Mouse (Mus musculus): Measurements from ENCODE around the gene Mindy4b-ps.
"Not testable (repeated sequence)": the region's sequence is repeated elsewhere in the genome, so short reads cannot be mapped to it uniquely, and the experiment has no call there.

Gene Mindy4b-ps

GRCm38 (mm10) chr3:58822211-58822610 is at the start of gene Mindy4b-ps:
TSS of gene Mindy4b-ps (minus strand) at chr3:58822311.
- DNase-seq (ENCODE audit: low spot score): no peak

DNA sequence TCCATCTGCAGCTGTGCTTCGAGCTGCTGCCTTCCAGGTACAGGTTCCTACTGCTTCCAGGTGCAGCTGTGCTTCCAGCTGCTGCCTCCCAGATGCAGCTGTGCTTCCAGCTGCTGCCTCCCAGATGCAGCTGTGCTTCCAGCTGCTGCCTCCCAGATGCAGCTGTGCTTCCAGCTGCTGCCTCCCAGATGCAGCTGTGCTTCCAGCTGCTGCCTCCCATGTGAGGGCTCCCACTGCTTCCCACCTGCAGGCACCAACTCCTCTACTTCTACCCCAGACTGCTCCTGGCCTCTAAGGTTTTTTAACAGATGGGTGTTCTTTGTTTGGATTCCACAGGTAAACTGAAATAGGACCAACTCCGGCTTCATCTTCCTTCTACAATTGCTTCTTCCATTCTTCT is 49.8 kb upstream of the Mindy4b-ps start:
- not testable (repeated sequence) for DNase-seq (ENCODE audit: low spot score)

- DNase-seq (ENCODE audit: low spot score): no peak
Observed at GRCm38 (mm10) chr3:58865690-58866089, 43.6 kb upstream of the Mindy4b-ps start.

DNA sequence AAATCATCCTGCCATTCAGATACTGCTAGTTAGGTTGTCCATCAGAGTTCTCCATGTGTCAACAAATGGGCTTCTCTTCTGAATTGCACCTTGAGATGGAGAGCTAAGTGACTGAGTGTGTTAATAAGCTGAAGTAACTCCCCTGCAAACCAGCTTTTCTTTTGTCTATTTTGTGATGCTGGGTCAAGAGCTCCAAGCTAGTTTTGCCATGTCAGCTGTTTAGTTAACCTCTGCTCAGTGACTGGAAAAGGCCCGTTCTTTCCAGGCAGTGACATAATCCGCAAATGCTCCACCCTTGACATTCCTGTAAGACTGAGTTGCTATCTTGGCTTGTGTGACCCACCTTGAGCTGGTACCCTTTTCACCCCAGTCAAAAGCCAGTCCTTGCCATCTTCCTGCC is 40.9 kb upstream of the Mindy4b-ps start:
- DNase-seq (ENCODE audit: low spot score): no peak

GRCm38 (mm10) chr3:58843415-58843814 is 21.3 kb upstream of the Mindy4b-ps start:
- DNase-seq (ENCODE audit: low spot score): peak; percentile 33

- peak; percentile 52 for DNase-seq (ENCODE audit: low spot score)
Observed at GRCm38 (mm10) chr3:58833442-58834160, 11.5 kb upstream of the Mindy4b-ps start.

- DNase-seq (ENCODE audit: low spot score): no peak
Observed at GRCm38 (mm10) chr3:58832888-58833287, 10.8 kb upstream of the Mindy4b-ps start.

DNA sequence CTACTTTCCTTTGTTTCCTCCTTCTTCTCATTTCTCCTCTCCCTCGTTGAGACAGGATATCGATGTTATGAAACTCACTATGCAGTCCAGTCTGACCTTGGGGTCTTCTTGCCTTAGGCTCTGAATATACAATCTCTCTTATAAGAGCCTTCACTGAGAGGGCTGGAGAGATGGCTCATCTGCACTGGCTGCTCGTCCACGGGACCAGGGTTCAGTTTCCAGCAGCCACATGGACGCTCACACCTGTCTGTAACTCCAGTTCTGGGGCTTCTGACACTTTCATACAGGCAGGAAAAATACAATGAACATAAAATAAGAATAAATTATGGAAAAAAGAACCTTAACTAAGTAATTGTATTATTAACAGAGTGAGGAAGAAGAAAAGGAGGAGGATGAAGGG is 9.5 kb upstream of the Mindy4b-ps start:
- DNase-seq (ENCODE audit: low spot score): no peak

DNA sequence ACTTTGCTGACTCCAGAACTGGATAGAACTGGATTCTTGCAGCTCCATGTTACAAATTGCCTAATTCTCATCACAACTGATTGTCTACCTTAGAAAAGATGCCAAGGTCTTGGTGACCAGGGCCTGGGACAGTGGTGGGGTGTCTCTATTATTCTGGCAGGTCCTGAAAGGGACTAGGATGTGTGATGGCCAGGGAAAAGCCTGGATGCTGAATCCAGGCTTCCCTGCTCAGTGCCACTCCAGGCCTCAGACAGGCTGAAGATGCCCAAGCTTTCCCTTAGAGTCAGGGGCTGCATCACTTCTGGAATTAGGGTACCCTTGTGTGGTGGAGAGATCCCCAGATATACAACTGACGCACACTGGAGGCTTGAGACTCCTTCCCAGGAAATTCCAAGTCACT is 7.8 kb upstream of the Mindy4b-ps start:
- no peak for DNase-seq (ENCODE audit: low spot score)

GRCm38 (mm10) chr3:58828366-58829153 is 6.4 kb upstream of the Mindy4b-ps start:
- no peak for DNase-seq (ENCODE audit: low spot score)

GRCm38 (mm10) chr3:58826266-58826665 is 4.2 kb upstream of the Mindy4b-ps start:
- DNase-seq (ENCODE audit: low spot score): no peak

GRCm38 (mm10) chr3:58817337-58817736 is 4.8 kb downstream of the Mindy4b-ps start:
- no peak for DNase-seq (ENCODE audit: low spot score)

- no peak for DNase-seq (ENCODE audit: low spot score)
Observed at GRCm38 (mm10) chr3:58814191-58814590, 7.9 kb downstream of the Mindy4b-ps start.

DNA sequence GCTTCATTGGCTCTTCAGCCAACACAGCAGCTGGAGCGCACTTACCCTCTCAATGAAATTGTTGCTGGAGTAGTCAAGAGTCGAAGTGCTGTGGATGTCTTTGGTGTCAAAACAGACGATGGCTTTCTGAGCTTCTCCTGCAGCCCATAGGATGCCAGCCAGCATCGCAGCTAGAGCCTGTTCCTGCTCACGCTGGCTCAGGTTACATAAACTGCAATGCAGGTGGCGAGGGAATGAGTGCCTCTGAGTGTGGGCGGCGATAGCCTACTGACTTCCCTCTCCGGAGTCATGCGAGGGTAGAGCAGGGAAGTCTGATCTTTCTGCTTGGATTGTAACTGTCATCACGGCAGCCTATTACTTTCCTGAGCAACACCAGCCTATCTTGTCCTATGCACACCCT is 11.8 kb downstream of the Mindy4b-ps start:
- no peak for DNase-seq (ENCODE audit: low spot score)

GRCm38 (mm10) chr3:58809111-58809915 is 12.8 kb downstream of the Mindy4b-ps start:
- DNase-seq (ENCODE audit: low spot score): no peak

GRCm38 (mm10) chr3:58808636-58809035 is 13.5 kb downstream of the Mindy4b-ps start:
- no peak for DNase-seq (ENCODE audit: low spot score)

GRCm38 (mm10) chr3:58804745-58805144 is 17.4 kb downstream of the Mindy4b-ps start:
- no peak for DNase-seq (ENCODE audit: low spot score)

DNA sequence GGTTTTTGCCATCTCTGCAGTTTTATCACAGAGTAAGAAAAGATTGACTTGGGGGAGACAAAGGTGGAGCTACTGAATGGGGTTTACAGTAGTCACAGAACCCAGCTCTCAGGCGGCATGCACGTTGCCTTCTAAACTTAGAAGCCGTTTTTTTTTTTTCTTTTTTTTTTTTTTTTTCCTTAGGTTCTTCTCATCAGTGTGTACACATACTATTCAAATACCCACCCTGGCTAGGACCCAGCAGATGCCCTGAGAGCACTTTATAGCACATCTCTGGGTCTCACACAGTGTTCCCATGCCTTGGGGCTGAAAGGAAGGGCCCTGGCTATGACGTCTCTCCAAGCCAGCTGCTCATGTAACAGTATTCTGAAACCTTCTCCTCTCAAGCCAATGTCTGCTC is 23.4 kb downstream of the Mindy4b-ps start:
- DNase-seq (ENCODE audit: low spot score): no peak

- DNase-seq (ENCODE audit: low spot score): no peak
Observed at GRCm38 (mm10) chr3:58798245-58798644, 23.9 kb downstream of the Mindy4b-ps start.

- DNase-seq (ENCODE audit: low spot score): no peak
Observed at GRCm38 (mm10) chr3:58789473-58789872, 32.6 kb downstream of the Mindy4b-ps start.

GRCm38 (mm10) chr3:58789033-58789432 is 33.1 kb downstream of the Mindy4b-ps start:
- DNase-seq (ENCODE audit: low spot score): no peak

DNA sequence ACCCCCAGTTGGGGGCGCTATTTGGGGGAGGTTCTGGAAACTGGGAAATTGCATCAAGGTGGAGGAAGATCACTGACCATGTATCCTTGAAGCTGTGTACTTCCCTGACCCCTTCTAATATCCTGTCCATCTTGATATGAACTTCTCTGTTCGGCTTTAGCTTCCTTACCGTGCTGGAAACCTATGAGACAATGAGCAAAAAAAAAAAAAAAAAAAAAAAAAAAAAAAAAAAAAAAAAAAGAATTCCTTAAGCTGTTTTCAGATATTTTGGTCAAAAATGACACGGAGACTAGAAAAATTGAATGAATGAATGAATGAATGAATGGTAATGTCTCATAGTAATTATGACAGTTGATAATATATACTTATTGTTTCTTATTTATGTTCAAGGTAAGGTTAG is 35.6 kb downstream of the Mindy4b-ps start:
- no peak for DNase-seq (ENCODE audit: low spot score)

- peak; percentile 85 for DNase-seq (ENCODE audit: low spot score)
Observed at GRCm38 (mm10) chr3:58785863-58786262, 36.2 kb downstream of the Mindy4b-ps start.
